Comparison of ENCODE assay signal across 8 mouse cellular contexts in the genomic region with DNA sequence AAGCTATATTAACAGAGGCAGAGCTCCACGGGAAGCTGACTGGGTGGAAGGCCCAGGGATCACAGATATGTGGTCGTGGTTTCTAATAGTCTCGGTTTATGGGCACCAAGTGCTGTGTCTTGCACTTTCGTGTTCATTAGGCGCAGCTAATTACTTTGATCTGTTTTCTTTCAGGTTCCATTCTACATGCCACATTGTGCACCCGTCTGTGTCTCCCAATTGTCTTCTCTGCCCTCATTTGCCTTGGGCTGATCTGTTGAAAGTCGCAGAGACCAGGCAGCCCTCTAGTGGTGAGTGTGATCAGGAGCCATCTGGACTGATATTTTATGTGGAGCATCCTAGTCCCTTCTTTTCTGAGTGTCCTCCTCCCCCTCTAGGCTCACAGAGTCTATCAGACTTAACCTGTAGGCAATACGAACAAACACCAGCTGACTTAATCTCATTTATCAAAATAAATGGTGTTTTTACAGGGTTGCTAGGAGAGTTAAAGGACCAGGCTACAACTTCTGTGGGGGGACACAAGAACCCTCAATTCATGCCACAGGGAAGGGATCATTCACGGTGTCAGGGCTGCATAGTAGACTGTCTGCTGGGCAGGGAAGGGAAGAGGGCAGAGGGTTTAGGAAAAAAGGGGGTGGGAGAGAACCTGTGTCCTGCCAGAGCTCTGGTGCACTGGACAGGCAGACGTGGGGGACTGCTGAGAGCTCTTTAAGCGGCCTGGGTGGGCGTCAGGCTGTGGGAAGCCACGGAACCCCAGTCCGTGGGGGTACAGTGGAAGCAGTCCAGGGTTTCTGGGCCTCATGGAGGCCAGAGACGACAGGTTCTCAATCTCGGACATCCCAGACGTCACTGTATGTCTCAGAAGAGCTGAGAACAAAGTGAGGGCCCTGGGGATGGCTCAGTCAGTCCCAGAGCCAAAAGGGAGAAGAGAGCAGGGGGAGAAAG. TPM values are rescaled to one million over a fixed set of nuclear protein-coding genes. Genes with fewer than 3 reads are reported as not detected.
DNase-seq lines count a peak whose midpoint lies in the region; ATAC-seq and TF ChIP-seq lines count a peak whose summit lies in the region.

No protein-coding gene starts in this region.

- DNase-seq in cerebellum, adult 9-11 months = peak; percentile 18
- peak; percentile 58 for DNase-seq in gastrocnemius, postnatal 14 days
- DNase-seq in kidney, postnatal 14 days = peak; percentile 52
- DNase-seq in stomach, postnatal 0 days (ENCODE audit: low spot score) = no peak

- no peak overlapping the region for H3K27ac ChIP-seq in intestine, postnatal 0 days (ENCODE audit: low read depth, low read length)
- H3K27ac ChIP-seq in intestine, embryonic 16.5 days (ENCODE audit: low read length) = no peak overlapping the region
- H3K27ac ChIP-seq in midbrain, embryonic 12.5 days (replicated peaks) = no peak overlapping the region
- H3K27ac ChIP-seq in stomach, postnatal 0 days (replicated peaks) = no peak overlapping the region

- H3K4me3 ChIP-seq in intestine, postnatal 0 days (ENCODE audit: low read depth, low read length) = no peak overlapping the region
- H3K4me3 ChIP-seq in intestine, embryonic 16.5 days (ENCODE audit: low read length) = no peak overlapping the region
- no peak overlapping the region for H3K4me3 ChIP-seq in E14TG2a.4 (replicated peaks; ENCODE audit: low read length)
- no peak overlapping the region for H3K4me3 ChIP-seq in midbrain, embryonic 12.5 days
- no peak overlapping the region for H3K4me3 ChIP-seq in stomach, postnatal 0 days (ENCODE audit: low read depth, low read length)

- no peak overlapping the region for H3K4me2 ChIP-seq in intestine, postnatal 0 days (replicated peaks; ENCODE audit: low read depth)
- no peak overlapping the region for H3K4me2 ChIP-seq in intestine, embryonic 16.5 days (ENCODE audit: low read depth, low read length)
- no peak overlapping the region for H3K4me2 ChIP-seq in midbrain, embryonic 12.5 days (replicated peaks)
- no peak overlapping the region for H3K4me2 ChIP-seq in stomach, postnatal 0 days (replicated peaks; ENCODE audit: low read depth)

- 78% methylated on average over 17 of the region's 17 CpGs for WGBS in intestine, postnatal 0 days
- 75% methylated on average over 17 of the region's 17 CpGs for WGBS in intestine, embryonic 16.5 days
- 69% methylated on average over 17 of the region's 17 CpGs for WGBS in midbrain, embryonic 12.5 days
- 77% methylated on average over 17 of the region's 17 CpGs for WGBS in stomach, postnatal 0 days

- H3K27me3 ChIP-seq in intestine, postnatal 0 days (replicated peaks; ENCODE audit: control insufficient read depth, insufficient read depth, low read length) = no peaks in the 10 kb centered on the region
- H3K27me3 ChIP-seq in intestine, embryonic 16.5 days (replicated peaks; ENCODE audit: control insufficient read depth, insufficient read depth, low read length) = no peaks in the 10 kb centered on the region
- H3K27me3 ChIP-seq in E14TG2a.4 (ENCODE audit: insufficient read depth, low read length) = 0 out of 2 replicates have a peak, but pooled peaks cover 2% of the 10 kb centered on the region
- no peaks in the 10 kb centered on the region for H3K27me3 ChIP-seq in midbrain, embryonic 12.5 days
- H3K27me3 ChIP-seq in stomach, postnatal 0 days (ENCODE audit: control insufficient read depth, insufficient read depth, low read length) = no peaks in the 10 kb centered on the region

- no peak overlapping the region for H3K9ac ChIP-seq in intestine, postnatal 0 days (ENCODE audit: low read depth, low read length)
- H3K9ac ChIP-seq in intestine, embryonic 16.5 days (ENCODE audit: low read depth, low read length) = no peak overlapping the region
- H3K9ac ChIP-seq in midbrain, embryonic 12.5 days (replicated peaks) = no peak overlapping the region
- no peak overlapping the region for H3K9ac ChIP-seq in stomach, postnatal 0 days (ENCODE audit: low read length)

- TF ChIP-seq CTCF in intestine, postnatal 0 days (IDR thresholded peaks at IDR 0.05; ENCODE audit: low read depth) = peak; percentile 82
- peak; percentile 83 for TF ChIP-seq CTCF in E14TG2a.4 (conservative IDR thresholded peaks at IDR 0.05; ENCODE audit: low read length)
- peak; percentile 80 for TF ChIP-seq CTCF in stomach, postnatal 0 days (IDR thresholded peaks at IDR 0.05; ENCODE audit: low read depth)

- no peaks in the 10 kb centered on the region for H3K4me1 ChIP-seq in intestine, postnatal 0 days (replicated peaks; ENCODE audit: control insufficient read depth, insufficient read depth, low read length)
- no peaks in the 10 kb centered on the region for H3K4me1 ChIP-seq in intestine, embryonic 16.5 days (ENCODE audit: control insufficient read depth, insufficient read depth, low read length)
- peaks cover 7% of the 10 kb centered on the region for H3K4me1 ChIP-seq in E14TG2a.4 (replicated peaks; ENCODE audit: low read depth, low read length)
- no peaks in the 10 kb centered on the region; the same call in 1 of the 2 replicates for H3K4me1 ChIP-seq in midbrain, embryonic 12.5 days
- no peaks in the 10 kb centered on the region for H3K4me1 ChIP-seq in stomach, postnatal 0 days (replicated peaks; ENCODE audit: control insufficient read depth, insufficient read depth)

- intact Hi-C loops in gastrocnemius, postnatal 14 days (cut with DNase I; ENCODE audit: low total_unique reads) = no loop called here

- no peaks in the 10 kb centered on the region for H3K36me3 ChIP-seq in intestine, postnatal 0 days (ENCODE audit: control insufficient read depth, insufficient read depth)
- no peaks in the 10 kb centered on the region for H3K36me3 ChIP-seq in intestine, embryonic 16.5 days (ENCODE audit: control insufficient read depth, insufficient read depth, low read length)
- no peaks in the 10 kb centered on the region for H3K36me3 ChIP-seq in E14TG2a.4 (ENCODE audit: insufficient read depth, low read length)
- H3K36me3 ChIP-seq in midbrain, embryonic 12.5 days = no peaks in the 10 kb centered on the region
- no peaks in the 10 kb centered on the region for H3K36me3 ChIP-seq in stomach, postnatal 0 days (ENCODE audit: control insufficient read depth, insufficient read depth, low read length)

- TF ChIP-seq EP300 in stomach, postnatal 0 days (optimal IDR thresholded peaks at IDR 0.05) = no peak

- ATAC-seq in intestine, postnatal 0 days = no peak
- no peak for ATAC-seq in intestine, embryonic 16.5 days
- ATAC-seq in midbrain, embryonic 12.5 days (ENCODE audit: low FRiP score, low read depth) = peak; percentile 41; the same call in 1 of the 2 replicates
- ATAC-seq in stomach, postnatal 0 days (ENCODE audit: low FRiP score, low TSS enrichment) = no peak

- no peaks in the 10 kb centered on the region for H3K9me3 ChIP-seq in intestine, postnatal 0 days (ENCODE audit: control insufficient read depth)
- no peaks in the 10 kb centered on the region for H3K9me3 ChIP-seq in intestine, embryonic 16.5 days (ENCODE audit: control insufficient read depth, low read length)
- H3K9me3 ChIP-seq in E14TG2a.4 (ENCODE audit: low read length) = peaks cover 9% of the 10 kb centered on the region
- H3K9me3 ChIP-seq in midbrain, embryonic 12.5 days = no peaks in the 10 kb centered on the region
- H3K9me3 ChIP-seq in stomach, postnatal 0 days (ENCODE audit: control insufficient read depth, low read length) = no peaks in the 10 kb centered on the region

RNA-seq across cellular contexts. Expression of gene Ctla4, which starts 18.2 kb away (rescaled TPM):
- not detected in 2 replicates for polyA plus RNA-seq in intestine, postnatal 0 days (2015; fragmentation: Nextera tagmentation; extraction: Ambion mirVana)
- not detected in 2 replicates for polyA plus RNA-seq in intestine, embryonic 16.5 days (2015; fragmentation: Nextera tagmentation; extraction: Ambion mirVana)
- total RNA-seq in gastrocnemius, postnatal 14 days (2021) = not detected
- not detected in 2 replicates for polyA plus RNA-seq in midbrain, embryonic 12.5 days (2016; fragmentation: Nextera tagmentation; extraction: Ambion mirVana)
- not detected in 2 replicates for polyA plus RNA-seq in stomach, postnatal 0 days (2015; fragmentation: Nextera tagmentation; extraction: Ambion mirVana)
